Mouse (Mus musculus): ENCODE results near the gene Polr2j. TPM values are rescaled to one million over a fixed set of nuclear protein-coding genes. Genes with fewer than 3 reads are reported as not detected.

Gene Polr2j
- total and polyA plus RNA-seq, 3 experiments = 117 to 160 (median 137) TPM

DNA sequence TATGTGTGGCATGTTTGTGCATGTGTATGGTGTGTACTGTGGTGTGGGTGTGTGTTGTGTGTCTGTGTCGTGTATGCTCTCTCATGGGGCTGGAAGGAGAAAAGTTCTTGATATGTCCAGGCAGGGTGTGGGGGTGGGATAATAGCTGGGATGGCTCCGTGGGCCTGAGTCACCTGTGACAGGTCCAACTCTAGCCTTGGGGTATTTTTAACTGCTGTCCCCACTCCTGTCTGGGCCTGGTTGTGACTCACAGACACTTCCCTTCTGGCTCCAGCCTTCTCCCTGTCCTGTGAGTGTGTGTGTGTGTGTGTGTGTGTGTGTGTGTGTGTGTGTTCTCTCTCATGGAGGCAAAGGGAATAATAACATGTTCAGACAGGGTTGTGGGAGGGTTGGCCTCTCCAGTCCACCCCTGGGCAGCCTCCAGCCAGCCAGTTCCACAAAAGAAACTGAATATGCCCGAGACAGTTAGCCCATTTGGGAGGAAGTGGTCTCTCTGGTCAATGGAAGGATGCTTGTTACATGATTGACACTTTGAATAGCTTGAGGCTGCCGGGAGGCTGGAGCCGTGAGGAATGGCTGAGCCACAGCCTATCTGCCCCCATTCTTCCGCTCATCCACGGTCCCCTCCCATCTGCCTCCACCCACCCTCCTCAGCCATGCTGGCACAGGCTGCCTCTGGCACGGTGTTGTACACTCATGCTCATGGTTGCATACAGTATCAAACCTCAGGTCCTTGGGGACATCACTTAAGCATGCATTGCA, 22.0 kb upstream of the Polr2j start:
- TF ChIP-seq RCOR1 (conservative IDR thresholded peaks at IDR 0.05; ENCODE audit: low read depth, low read length) = no peak
- TF ChIP-seq ZMIZ1 (IDR thresholded peaks at IDR 0.05; ENCODE audit: low read depth, low read length) = no peak
- TF ChIP-seq MEF2A (IDR thresholded peaks at IDR 0.05; ENCODE audit: borderline replicate concordance, low read depth, low read length) = no peak
- TF ChIP-seq ETS1 (conservative IDR thresholded peaks at IDR 0.05; ENCODE audit: low read depth, low read length) = no peak
- no peak for TF ChIP-seq POLR2AphosphoS2 (IDR thresholded peaks at IDR 0.05; ENCODE audit: low read depth, low read length)
- dilution Hi-C loops (cut with MboI; ENCODE audit: extremely low pct_ligation_motif_present, extremely low pct_unique_long_range_greater_than_20kb, low sequenced_read_pairs) = no loop called here
- no peak overlapping the region for H3K4me2 ChIP-seq (ENCODE audit: insufficient read depth, low read depth, poor library complexity, severe bottlenecking)

DNA sequence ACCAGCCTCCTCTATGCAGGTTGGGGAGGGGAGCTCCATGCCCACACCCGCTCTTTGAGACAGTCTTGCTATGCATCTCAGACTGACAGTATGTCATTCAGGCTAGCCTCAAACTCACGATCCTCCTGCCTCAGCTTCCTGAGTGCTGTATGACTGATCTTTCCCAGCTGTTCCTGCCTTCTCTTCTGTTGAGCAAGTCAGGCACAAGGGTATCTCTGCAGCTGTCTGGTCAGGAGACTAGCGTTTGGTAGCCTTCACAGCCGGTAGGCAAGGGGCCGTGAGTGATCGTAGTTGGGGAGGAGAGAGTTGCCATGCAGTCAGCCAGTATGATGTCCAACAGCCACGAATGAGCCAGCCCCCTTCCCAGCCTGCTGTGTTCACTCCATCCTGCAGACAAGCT, 21.3 kb upstream of the Polr2j start:
- no peaks in the 10 kb centered on the region for H3K79me2 ChIP-seq (replicated peaks; ENCODE audit: control insufficient read depth, extremely low read depth, insufficient read depth, poor library complexity, severe bottlenecking)

More for the DNA sequence above, 22.0 kb upstream of the Polr2j start:
- Histone ChIP-seq H3K27me3 (replicated peaks) (peaks cover 61% of the 10 kb centered on the region), H3K4me3 (replicated peaks in 1 of 3; ENCODE audit: low read depth in 2 of 3, low read length in 2 of 3, poor library complexity in 1 of 3) (no peak overlapping the region), H3K9me3 (replicated peaks; ENCODE audit: low read length) (no peaks in the 10 kb centered on the region), H3K79me2 (replicated peaks; ENCODE audit: control insufficient read depth, extremely low read depth, insufficient read depth, poor library complexity, severe bottlenecking) (no peaks in the 10 kb centered on the region), H3K9ac (ENCODE audit: insufficient read depth, low read depth) (no peak overlapping the region), H3K36me3 (replicated peaks in 1 of 2; ENCODE audit: control insufficient read depth in 1 of 2, insufficient read depth in 1 of 2, low read length in 1 of 2) (no peaks in the 10 kb centered on the region), H3K27ac (ENCODE audit: insufficient read depth, low read depth) (no peak overlapping the region), H3K4me1 (ENCODE audit: control insufficient read depth in 1 of 2, insufficient read depth in 2 of 2) (peaks cover 3 to 27% of the 10 kb centered on the region in 2 experiments; a peak in 2 of 4 replicates)
- in situ Hi-C loops (cut with MboI; ENCODE audit: low pct_ligation_motif_present, low pct_unique_long_range_greater_than_20kb, low sequenced_read_pairs) = no loop called here
- DNase-seq (ENCODE audit: extremely low read depth) = no peak

GRCm38 (mm10) chr5:136098536-136098935, 17.9 kb upstream of the Polr2j start:
- H3K4me3 ChIP-seq (replicated peaks in 1 of 3; ENCODE audit: low read depth in 2 of 3, low read length in 2 of 3, poor library complexity in 1 of 3) = no peak overlapping the region
- H3K9ac ChIP-seq (ENCODE audit: insufficient read depth, low read depth) = no peak overlapping the region
- H3K4me1 ChIP-seq (ENCODE audit: control insufficient read depth in 1 of 2, insufficient read depth in 2 of 2) = peaks cover 3 to 17% of the 10 kb centered on the region in 2 experiments; a peak in 1 of 4 replicates
- in situ Hi-C loops (cut with MboI; ENCODE audit: low pct_ligation_motif_present, low pct_unique_long_range_greater_than_20kb, low sequenced_read_pairs) = no loop called here
- H3K4me2 ChIP-seq (ENCODE audit: insufficient read depth, low read depth, poor library complexity, severe bottlenecking) = no peak overlapping the region
- peaks cover 59% of the 10 kb centered on the region for H3K27me3 ChIP-seq (replicated peaks)
- dilution Hi-C loops (cut with MboI; ENCODE audit: extremely low pct_ligation_motif_present, extremely low pct_unique_long_range_greater_than_20kb, low sequenced_read_pairs) = no loop called here
- no peak overlapping the region for H3K27ac ChIP-seq (ENCODE audit: insufficient read depth, low read depth)
- DNase-seq (ENCODE audit: extremely low read depth) = no peak
- no peaks in the 10 kb centered on the region for H3K9me3 ChIP-seq (replicated peaks; ENCODE audit: low read length)
- H3K79me2 ChIP-seq (replicated peaks; ENCODE audit: control insufficient read depth, extremely low read depth, insufficient read depth, poor library complexity, severe bottlenecking) = no peaks in the 10 kb centered on the region
- H3K36me3 ChIP-seq (replicated peaks in 1 of 2; ENCODE audit: control insufficient read depth in 1 of 2, insufficient read depth in 1 of 2, low read length in 1 of 2) = no peaks in the 10 kb centered on the region
- no peak for TF ChIP-seq TBP (conservative IDR thresholded peaks at IDR 0.05; ENCODE audit: low read depth, low read length)
- TF ChIP-seq MEF2A (IDR thresholded peaks at IDR 0.05; ENCODE audit: borderline replicate concordance, low read depth, low read length) = no peak
- no peak for TF ChIP-seq NRF1 (IDR thresholded peaks at IDR 0.05; ENCODE audit: low read depth, low read length)
- no peak for TF ChIP-seq RCOR1 (conservative IDR thresholded peaks at IDR 0.05; ENCODE audit: low read depth, low read length)
- TF ChIP-seq CHD1 (IDR thresholded peaks at IDR 0.05; ENCODE audit: low read depth, low read length) = no peak
- no peak for TF ChIP-seq ZNF384 (IDR thresholded peaks at IDR 0.05; ENCODE audit: low read depth, low read length)
- no peak for TF ChIP-seq ZMIZ1 (IDR thresholded peaks at IDR 0.05; ENCODE audit: low read depth, low read length)
- TF ChIP-seq MYC (IDR thresholded peaks at IDR 0.05; ENCODE audit: low read depth, low read length) = no peak
- TF ChIP-seq CTCF (conservative IDR thresholded peaks at IDR 0.05 in 1 of 2, IDR thresholded peaks at IDR 0.05 in 1 of 2; ENCODE audit: low read depth in 2 of 2, low read length in 2 of 2) = no peak
- TF ChIP-seq MXI1 (IDR thresholded peaks at IDR 0.05; ENCODE audit: low read depth, low read length) = no peak
- no peak for TF ChIP-seq JUND (conservative IDR thresholded peaks at IDR 0.05; ENCODE audit: low read depth, low read length)
- no peak for TF ChIP-seq USF1 (IDR thresholded peaks at IDR 0.05; ENCODE audit: low read depth, low read length)
- no peak for TF ChIP-seq ZC3H11A (IDR thresholded peaks at IDR 0.05; ENCODE audit: low read depth, low read length)
- TF ChIP-seq SIN3A (IDR thresholded peaks at IDR 0.05; ENCODE audit: low read length) = no peak
- TF ChIP-seq POLR2AphosphoS2 (IDR thresholded peaks at IDR 0.05; ENCODE audit: low read depth, low read length) = no peak
- no peak for TF ChIP-seq NELFE (IDR thresholded peaks at IDR 0.05; ENCODE audit: low read depth, low read length)
- TF ChIP-seq IRF4 (IDR thresholded peaks at IDR 0.05; ENCODE audit: low read depth, low read length) = no peak
- no peak for TF ChIP-seq UBTF (IDR thresholded peaks at IDR 0.05; ENCODE audit: low read depth, low read length)

More for the DNA sequence above, 21.3 kb upstream of the Polr2j start:
- TF ChIP-seq MYC (IDR thresholded peaks at IDR 0.05; ENCODE audit: low read depth, low read length) (no peak), BHLHE40 (IDR thresholded peaks at IDR 0.05; ENCODE audit: low read depth, low read length) (no peak), CHD1 (IDR thresholded peaks at IDR 0.05; ENCODE audit: low read depth, low read length) (no peak), PAX5 (IDR thresholded peaks at IDR 0.05; ENCODE audit: low read length) (no peak), SMC3 (IDR thresholded peaks at IDR 0.05; ENCODE audit: low read depth, low read length) (no peak), USF1 (IDR thresholded peaks at IDR 0.05; ENCODE audit: low read depth, low read length) (no peak), JUN (IDR thresholded peaks at IDR 0.05; ENCODE audit: insufficient read depth, low read depth, low read length) (no peak), POLR2AphosphoS2 (IDR thresholded peaks at IDR 0.05; ENCODE audit: low read depth, low read length) (no peak), MEF2A (IDR thresholded peaks at IDR 0.05; ENCODE audit: borderline replicate concordance, low read depth, low read length) (no peak), CHD2 (IDR thresholded peaks at IDR 0.05; ENCODE audit: low read length) (no peak), EP300 (IDR thresholded peaks at IDR 0.05; ENCODE audit: low read length) (no peak), NRF1 (IDR thresholded peaks at IDR 0.05; ENCODE audit: low read depth, low read length) (no peak), TBP (conservative IDR thresholded peaks at IDR 0.05; ENCODE audit: low read depth, low read length) (no peak), UBTF (IDR thresholded peaks at IDR 0.05; ENCODE audit: low read depth, low read length) (no peak)
- H3K36me3 ChIP-seq (replicated peaks in 1 of 2; ENCODE audit: control insufficient read depth in 1 of 2, insufficient read depth in 1 of 2, low read length in 1 of 2) = no peaks in the 10 kb centered on the region
- no peak overlapping the region for H3K9ac ChIP-seq (ENCODE audit: insufficient read depth, low read depth)
- no peak overlapping the region for H3K27ac ChIP-seq (ENCODE audit: insufficient read depth, low read depth)
- dilution Hi-C loops (cut with MboI; ENCODE audit: extremely low pct_ligation_motif_present, extremely low pct_unique_long_range_greater_than_20kb, low sequenced_read_pairs) = no loop called here
- no peaks in the 10 kb centered on the region for H3K9me3 ChIP-seq (replicated peaks; ENCODE audit: low read length)
- no peak overlapping the region for H3K4me3 ChIP-seq (replicated peaks in 1 of 3; ENCODE audit: low read depth in 2 of 3, low read length in 2 of 3, poor library complexity in 1 of 3)
- in situ Hi-C loops (cut with MboI; ENCODE audit: low pct_ligation_motif_present, low pct_unique_long_range_greater_than_20kb, low sequenced_read_pairs) = no loop called here
- H3K27me3 ChIP-seq (replicated peaks) = peaks cover 61% of the 10 kb centered on the region
- no peak overlapping the region for H3K4me2 ChIP-seq (ENCODE audit: insufficient read depth, low read depth, poor library complexity, severe bottlenecking)
- no peak for DNase-seq (ENCODE audit: extremely low read depth)
- peaks cover 3 to 27% of the 10 kb centered on the region in 2 experiments; a peak in 2 of 4 replicates for H3K4me1 ChIP-seq (ENCODE audit: control insufficient read depth in 1 of 2, insufficient read depth in 2 of 2)
